Mouse (Mus musculus): ENCODE data around the gene Gcm1.

DNA sequence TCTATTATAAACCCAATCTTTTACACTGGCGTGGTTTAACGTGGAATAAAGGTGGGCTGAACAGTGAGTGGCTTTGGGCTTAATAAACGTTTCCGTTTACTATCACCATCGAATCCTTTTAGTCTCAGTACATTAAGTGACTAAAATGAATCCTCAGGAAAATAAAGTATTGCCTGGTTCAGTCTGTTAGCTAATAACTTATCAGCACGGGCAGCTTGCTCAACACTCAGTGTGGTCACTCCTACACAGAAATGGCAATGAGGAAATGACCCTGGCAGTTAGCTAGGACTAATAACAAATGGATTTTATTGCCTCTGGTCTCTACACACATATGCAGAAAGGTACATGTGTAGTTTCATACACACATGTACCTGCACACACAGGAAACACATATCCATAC is 53.2 kb downstream of the Gcm1 start:
- TF ChIP-seq TAL1 (conservative IDR thresholded peaks at IDR 0.05; ENCODE audit: low read depth, low read length) (peak; percentile 53), CTCF (IDR thresholded peaks at IDR 0.05; ENCODE audit: low read depth, low read length) (no peak)
